Mouse (Mus musculus): ENCODE results near the gene Gm10715. TPM values are rescaled to one million over a fixed set of nuclear protein-coding genes. Genes with fewer than 3 reads are reported as not detected.
"Not testable (repeated sequence)": the region's sequence is repeated elsewhere in the genome, so short reads cannot be mapped to it uniquely, and the experiment has no call there.

The Gm10715 gene
- polyA plus RNA-seq, 1 experiment from 2014 or later = not detected

GRCm38 (mm10) chr9:3026136-3026535 lies 10.5 kb upstream of the Gm10715 start:
- H3K36me3 ChIP-seq (replicated peaks); H3K4me2 ChIP-seq; H3K27ac ChIP-seq (replicated peaks); H3K9ac ChIP-seq; H3K4me1 ChIP-seq (replicated peaks); H3K4me3 ChIP-seq (replicated peaks); H3K9me3 ChIP-seq (replicated peaks); ATAC-seq (ENCODE audit: insufficient read depth); H3K27me3 ChIP-seq: not testable (repeated sequence)
- WGBS (ENCODE audit: insufficient replicate concordance) = 58% methylated on average over 5 of the region's 5 CpGs

- not testable (repeated sequence) for H3K36me3 ChIP-seq (replicated peaks); H3K9me3 ChIP-seq (replicated peaks); ATAC-seq (ENCODE audit: insufficient read depth); H3K9ac ChIP-seq; H3K27me3 ChIP-seq; H3K4me3 ChIP-seq (replicated peaks); H3K4me2 ChIP-seq; H3K4me1 ChIP-seq (replicated peaks); H3K27ac ChIP-seq (replicated peaks)
- 50% methylated on average over 9 of the region's 9 CpGs for WGBS (ENCODE audit: insufficient replicate concordance)
These were observed 9.9 kb upstream of the Gm10715 start for GRCm38 (mm10) chr9:3026741-3027140.

GRCm38 (mm10) chr9:3027200-3027599 lies 9.5 kb upstream of the Gm10715 start:
- H3K4me1 ChIP-seq (replicated peaks); ATAC-seq (ENCODE audit: insufficient read depth); H3K4me2 ChIP-seq; H3K9me3 ChIP-seq (replicated peaks); H3K4me3 ChIP-seq (replicated peaks); H3K27me3 ChIP-seq; H3K27ac ChIP-seq (replicated peaks); H3K36me3 ChIP-seq (replicated peaks); H3K9ac ChIP-seq: not testable (repeated sequence)
- WGBS (ENCODE audit: insufficient replicate concordance) = 59% methylated on average over 9 of the region's 9 CpGs

GRCm38 (mm10) chr9:3029276-3030000 lies 7.2 kb upstream of the Gm10715 start:
- not testable (repeated sequence) for H3K9me3 ChIP-seq (replicated peaks); H3K9ac ChIP-seq; H3K4me2 ChIP-seq; H3K4me3 ChIP-seq (replicated peaks); H3K36me3 ChIP-seq (replicated peaks); H3K4me1 ChIP-seq (replicated peaks); H3K27me3 ChIP-seq; ATAC-seq (ENCODE audit: insufficient read depth); H3K27ac ChIP-seq (replicated peaks)
- 51% methylated on average over 13 of the region's 16 CpGs for WGBS (ENCODE audit: insufficient replicate concordance)

- not testable (repeated sequence) for H3K4me3 ChIP-seq (replicated peaks); H3K9ac ChIP-seq; H3K27me3 ChIP-seq; H3K27ac ChIP-seq (replicated peaks); H3K4me2 ChIP-seq; H3K4me1 ChIP-seq (replicated peaks); H3K9me3 ChIP-seq (replicated peaks); ATAC-seq (ENCODE audit: insufficient read depth); H3K36me3 ChIP-seq (replicated peaks)
- 64% methylated on average over 4 of the region's 10 CpGs for WGBS (ENCODE audit: insufficient replicate concordance)
These were observed 5.9 kb upstream of the Gm10715 start for GRCm38 (mm10) chr9:3030677-3031318.

- ATAC-seq (ENCODE audit: insufficient read depth); H3K36me3 ChIP-seq (replicated peaks); H3K27me3 ChIP-seq; H3K4me1 ChIP-seq (replicated peaks); H3K9me3 ChIP-seq (replicated peaks); H3K4me3 ChIP-seq (replicated peaks); H3K9ac ChIP-seq; H3K4me2 ChIP-seq; H3K27ac ChIP-seq (replicated peaks): not testable (repeated sequence)
- 37% methylated on average over 2 of the region's 8 CpGs for WGBS (ENCODE audit: insufficient replicate concordance)
These were observed 2.4 kb upstream of the Gm10715 start, which contains the start of gene Gm17535 for GRCm38 (mm10) chr9:3034299-3034698. Gene Gm17535 (plus strand): TSS chr9:3034599.

- not testable (repeated sequence) for H3K9me3 ChIP-seq (replicated peaks); H3K9ac ChIP-seq; H3K27ac ChIP-seq (replicated peaks); H3K4me1 ChIP-seq (replicated peaks); H3K27me3 ChIP-seq; H3K4me3 ChIP-seq (replicated peaks); H3K4me2 ChIP-seq; ATAC-seq (ENCODE audit: insufficient read depth); H3K36me3 ChIP-seq (replicated peaks)
- 46% methylated on average over 4 of the region's 4 CpGs for WGBS (ENCODE audit: insufficient replicate concordance)
These were observed 1.5 kb downstream of the Gm10715 start for GRCm38 (mm10) chr9:3038161-3038560.

Small RNAs within 50 kb of the gene (microRNA-seq; reads per million reads assigned to microRNA genes)
- not detected for gene Mir101c

Other genes with a start within 250 kb of the Gm10715 start
- not detected in 2 replicates for gene Gm10722, start 36.0 kb upstream of the Gm10715 start, polyA plus RNA-seq (2015; fragmentation: Nextera tagmentation; extraction: Ambion mirVana)
- gene Gm11168, start 33.5 kb upstream of the Gm10715 start, polyA plus RNA-seq (2015; fragmentation: Nextera tagmentation; extraction: Ambion mirVana) = not detected in 2 replicates
- gene Gm10721, start 23.7 kb upstream of the Gm10715 start, polyA plus RNA-seq (2015; fragmentation: Nextera tagmentation; extraction: Ambion mirVana) = not detected in 2 replicates
- not detected in 2 replicates for gene Gm10720, start 21.2 kb upstream of the Gm10715 start, polyA plus RNA-seq (2015; fragmentation: Nextera tagmentation; extraction: Ambion mirVana)
- gene Gm10719, start 19.5 kb upstream of the Gm10715 start, polyA plus RNA-seq (2015; fragmentation: Nextera tagmentation; extraction: Ambion mirVana) = not detected in 2 replicates
- not detected in 2 replicates for gene Gm10718, start 13.3 kb upstream of the Gm10715 start, polyA plus RNA-seq (2015; fragmentation: Nextera tagmentation; extraction: Ambion mirVana)
- not detected in 2 replicates for gene Gm10717, start 11.5 kb upstream of the Gm10715 start, polyA plus RNA-seq (2015; fragmentation: Nextera tagmentation; extraction: Ambion mirVana)
- not detected in 2 replicates for gene Gm17535, start 2.3 kb upstream of the Gm10715 start, polyA plus RNA-seq (2015; fragmentation: Nextera tagmentation; extraction: Ambion mirVana)

Data from liver, embryonic 15.5 days (tissue).